Mouse (Mus musculus) forebrain, embryonic 13.5 days (tissue): ENCODE results near the gene Pfkm. TPM values are rescaled to one million over a fixed set of nuclear protein-coding genes. Genes with fewer than 3 reads are reported as not detected.

Experiments
- ATAC-seq: fragments of 200-750 bp; cut with Nextera tagmentation; 2 replicates; pipeline ENCODE4 v1.8.0; 2017
- H3K27ac ChIP-seq: fragments of 300-500 bp; sonication (generic); 2 replicates; pipeline ENCODE4 v1.5.1; 2015; ENCODE audit warnings: inconsistent platforms, mild to moderate bottlenecking, moderate library complexity
- H3K27me3 ChIP-seq: fragments of 300-500 bp; sonication (generic); 2 replicates; pipeline ENCODE4 v1.6.1; 2015; ENCODE audit warnings: mild to moderate bottlenecking, inconsistent platforms
- H3K36me3 ChIP-seq: fragments of 300-500 bp; sonication (generic); 2 replicates; pipeline ENCODE4 v1.6.1; 2015; ENCODE audit warnings: mild to moderate bottlenecking, inconsistent platforms; ENCODE audit not compliant: poor library complexity, severe bottlenecking
- H3K4me1 ChIP-seq: fragments of 300-500 bp; sonication (generic); 2 replicates; pipeline ENCODE4 v1.6.1; 2015; ENCODE audit warnings: inconsistent platforms
- H3K4me2 ChIP-seq: fragments of 300-500 bp; sonication (generic); 2 replicates; pipeline ENCODE4 v1.6.1; 2015; ENCODE audit warnings: inconsistent platforms, mild to moderate bottlenecking, moderate library complexity
- H3K4me3 ChIP-seq: fragments of 300-500 bp; sonication (generic); 2 replicates; pipeline ENCODE4 v1.5.1; 2015; ENCODE audit warnings: mild to moderate bottlenecking, inconsistent platforms
- H3K9ac ChIP-seq: fragments of 300-500 bp; sonication (generic); 2 replicates; pipeline ENCODE4 v1.6.1; 2015; ENCODE audit warnings: mild to moderate bottlenecking, inconsistent platforms
- H3K9me3 ChIP-seq: fragments of 300-500 bp; sonication (generic); replicated peaks from 2 replicates; pipeline ENCODE4 v1.6.1; 2016; ENCODE audit warnings: inconsistent platforms
- WGBS: fragments of 180-500 bp; shearing (Covaris S2); methylation state at CpG from one replicate; pipeline ENCODE4 v1.1.7; 2015; 5-methylcytosine and 5-hydroxymethylcytosine counted together
- polyA plus RNA-seq: library from polyadenylated mRNA; unstranded; fragments of >200 nt; fragmentation: Nextera tagmentation; extraction: Ambion mirVana; gene quantifications from 2 replicates; pipeline ENCODE4 v1.2.1, GENCODE M21; 2015

The Pfkm gene
- polyA plus RNA-seq, 1 experiment from 2014 or later: 57.7 TPM

GRCm38 (mm10) chr15:98107230-98107629, 14.8 kb downstream of the Pfkm start:
- Histone ChIP-seq H3K9me3 (no peaks in the 10 kb centered on the region), H3K4me3 (no peak overlapping the region), H3K4me2 (no peak overlapping the region), H3K4me1 (peaks cover 26% of the 10 kb centered on the region), H3K27ac (no peak overlapping the region; the same call in 1 of the 2 replicates), H3K36me3 (peaks cover 3% of the 10 kb centered on the region; the same call in 1 of the 2 replicates), H3K9ac (no peak overlapping the region), H3K27me3 (no peaks in the 10 kb centered on the region)
- no peak for ATAC-seq
- 71% methylated on average over 6 of the region's 6 CpGs for WGBS

- peak overlapping the region; percentile 63 for H3K4me3 ChIP-seq
- peak overlapping the region; percentile 79 for H3K27ac ChIP-seq
- ATAC-seq: no peak; the same call in 1 of the 2 replicates
- H3K27me3 ChIP-seq: no peaks in the 10 kb centered on the region
- H3K9me3 ChIP-seq: no peaks in the 10 kb centered on the region
- peaks cover 26% of the 10 kb centered on the region for H3K4me1 ChIP-seq
- H3K36me3 ChIP-seq: peaks cover 8% of the 10 kb centered on the region
- H3K9ac ChIP-seq: peak overlapping the region; percentile 79
- peak overlapping the region; percentile 73 for H3K4me2 ChIP-seq
- 32% methylated on average over 11 of the region's 11 CpGs for WGBS
These were observed 15.4 kb downstream of the Pfkm start for GRCm38 (mm10) chr15:98107703-98108296.

DNA sequence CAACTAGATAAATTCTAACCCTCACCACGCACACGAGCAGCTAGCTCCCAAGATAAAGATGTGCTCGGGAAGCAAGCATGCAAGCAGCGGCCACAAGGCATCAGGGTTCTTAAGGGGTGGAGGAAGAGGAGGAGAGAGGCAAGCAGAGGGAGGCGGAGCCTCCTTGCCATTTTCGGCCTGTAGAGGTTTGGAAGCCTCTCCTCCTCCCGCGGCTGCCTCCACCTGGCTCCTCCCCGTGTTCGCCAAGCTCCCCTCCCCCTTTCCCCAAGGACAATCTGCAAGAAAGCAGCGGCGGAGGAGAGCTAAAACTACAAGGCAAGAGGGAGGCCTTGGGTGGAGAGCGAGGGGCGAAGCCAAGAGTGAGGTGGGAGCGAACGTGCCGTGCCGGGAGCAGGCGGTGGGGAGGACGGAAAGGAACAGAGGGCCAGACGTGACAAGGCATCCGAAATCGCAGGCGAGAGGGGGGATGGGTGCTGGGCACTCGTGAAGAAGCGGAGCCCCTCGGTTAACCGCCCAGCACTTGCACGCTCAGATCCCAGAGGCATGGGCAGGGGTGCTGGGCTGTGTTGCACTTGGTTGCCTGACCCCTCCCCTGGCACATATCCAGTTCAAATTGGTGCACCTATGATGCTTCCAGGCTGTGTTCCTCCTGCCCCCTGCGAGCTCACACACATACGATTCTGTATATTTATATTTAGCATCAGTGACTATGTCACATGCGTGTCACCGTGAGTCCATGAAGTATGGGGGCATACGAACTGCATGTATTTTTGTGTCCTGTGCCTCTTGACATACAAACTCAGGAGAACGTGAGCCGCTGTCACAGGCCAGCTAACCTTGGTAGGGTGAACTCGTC, 16.1 kb downstream of the Pfkm start:
- ATAC-seq: peak; percentile 98
- no peaks in the 10 kb centered on the region for H3K27me3 ChIP-seq
- peak overlapping the region; percentile 63 for H3K4me3 ChIP-seq
- H3K9me3 ChIP-seq: no peaks in the 10 kb centered on the region
- peaks cover 26% of the 10 kb centered on the region for H3K4me1 ChIP-seq
- peak overlapping the region; percentile 73 for H3K4me2 ChIP-seq
- H3K36me3 ChIP-seq: peaks cover 10% of the 10 kb centered on the region
- WGBS: 4% methylated on average over 37 of the region's 37 CpGs
- peak overlapping the region; percentile 79 for H3K27ac ChIP-seq
- H3K9ac ChIP-seq: peak overlapping the region; percentile 79

DNA sequence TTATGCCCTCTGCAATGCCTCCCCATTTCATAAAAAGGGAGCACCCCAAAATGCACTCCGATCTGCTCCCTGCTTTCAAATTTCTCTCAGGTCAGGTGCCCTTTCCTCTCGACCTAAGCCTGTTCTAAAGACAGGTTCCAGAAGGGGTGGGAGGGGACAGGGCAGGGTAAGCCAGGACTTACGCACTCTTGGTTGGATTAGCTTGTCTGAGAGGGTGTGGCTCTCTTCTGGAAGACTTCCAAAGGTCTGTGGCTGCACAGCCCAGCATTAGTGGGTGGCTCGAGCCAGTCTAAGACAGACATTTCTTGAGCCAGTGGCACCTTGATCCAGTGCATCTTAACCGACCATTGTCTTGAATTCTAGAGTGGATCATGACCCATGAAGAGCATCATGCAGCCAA, 19.4 kb downstream of the Pfkm start:
- Histone ChIP-seq H3K4me3 (no peak overlapping the region), H3K4me2 (no peak overlapping the region), H3K27me3 (no peaks in the 10 kb centered on the region), H3K4me1 (peaks cover 26% of the 10 kb centered on the region), H3K9ac (no peak overlapping the region), H3K36me3 (peaks cover 30% of the 10 kb centered on the region), H3K9me3 (no peaks in the 10 kb centered on the region), H3K27ac (no peak overlapping the region)
- no peak for ATAC-seq
- WGBS: 82% methylated on average over 5 of the region's 5 CpGs

DNA sequence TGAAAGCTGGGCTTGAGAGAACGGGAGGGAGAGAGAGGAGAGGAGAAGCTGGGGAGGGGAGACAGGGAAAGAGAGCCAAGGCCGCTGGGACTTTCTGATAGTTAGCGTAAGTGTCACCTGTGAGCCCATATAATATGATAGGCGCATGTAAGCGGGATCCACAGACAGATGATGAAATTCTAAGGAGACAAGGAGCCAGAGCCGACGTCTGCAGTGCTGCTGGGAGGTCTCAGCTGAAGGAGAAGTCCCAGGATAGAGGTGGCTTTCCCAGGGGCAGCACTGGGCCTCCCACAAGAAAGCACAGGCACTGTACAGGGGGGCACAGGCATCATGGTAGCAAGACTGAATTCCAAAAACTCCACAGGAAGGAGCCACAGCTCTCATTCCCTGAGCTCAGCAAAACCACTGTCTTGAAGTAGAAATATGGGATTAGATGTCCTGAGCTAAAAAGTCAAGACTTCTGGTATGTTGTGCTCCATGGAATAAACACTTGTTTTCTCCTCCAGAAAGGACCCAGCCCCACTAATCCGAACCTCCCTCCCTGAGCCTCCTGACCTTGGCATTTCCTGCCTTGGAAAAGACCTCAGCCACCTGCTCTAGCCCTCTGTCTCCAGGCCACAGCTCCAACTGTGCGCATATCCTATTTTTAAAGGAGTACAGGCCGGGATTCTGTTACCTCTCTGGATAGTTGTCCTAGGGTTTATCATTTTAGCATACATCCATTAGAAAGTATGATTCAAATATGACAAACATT, 21.9 kb downstream of the Pfkm start:
- H3K4me3 ChIP-seq: no peak overlapping the region
- H3K4me1 ChIP-seq: peaks cover 11% of the 10 kb centered on the region
- no peak overlapping the region for H3K4me2 ChIP-seq
- ATAC-seq: no peak
- peaks cover 50% of the 10 kb centered on the region for H3K36me3 ChIP-seq
- no peaks in the 10 kb centered on the region for H3K27me3 ChIP-seq
- WGBS: 83% methylated on average over 10 of the region's 10 CpGs
- no peak overlapping the region for H3K27ac ChIP-seq
- H3K9ac ChIP-seq: no peak overlapping the region
- no peaks in the 10 kb centered on the region for H3K9me3 ChIP-seq

DNA sequence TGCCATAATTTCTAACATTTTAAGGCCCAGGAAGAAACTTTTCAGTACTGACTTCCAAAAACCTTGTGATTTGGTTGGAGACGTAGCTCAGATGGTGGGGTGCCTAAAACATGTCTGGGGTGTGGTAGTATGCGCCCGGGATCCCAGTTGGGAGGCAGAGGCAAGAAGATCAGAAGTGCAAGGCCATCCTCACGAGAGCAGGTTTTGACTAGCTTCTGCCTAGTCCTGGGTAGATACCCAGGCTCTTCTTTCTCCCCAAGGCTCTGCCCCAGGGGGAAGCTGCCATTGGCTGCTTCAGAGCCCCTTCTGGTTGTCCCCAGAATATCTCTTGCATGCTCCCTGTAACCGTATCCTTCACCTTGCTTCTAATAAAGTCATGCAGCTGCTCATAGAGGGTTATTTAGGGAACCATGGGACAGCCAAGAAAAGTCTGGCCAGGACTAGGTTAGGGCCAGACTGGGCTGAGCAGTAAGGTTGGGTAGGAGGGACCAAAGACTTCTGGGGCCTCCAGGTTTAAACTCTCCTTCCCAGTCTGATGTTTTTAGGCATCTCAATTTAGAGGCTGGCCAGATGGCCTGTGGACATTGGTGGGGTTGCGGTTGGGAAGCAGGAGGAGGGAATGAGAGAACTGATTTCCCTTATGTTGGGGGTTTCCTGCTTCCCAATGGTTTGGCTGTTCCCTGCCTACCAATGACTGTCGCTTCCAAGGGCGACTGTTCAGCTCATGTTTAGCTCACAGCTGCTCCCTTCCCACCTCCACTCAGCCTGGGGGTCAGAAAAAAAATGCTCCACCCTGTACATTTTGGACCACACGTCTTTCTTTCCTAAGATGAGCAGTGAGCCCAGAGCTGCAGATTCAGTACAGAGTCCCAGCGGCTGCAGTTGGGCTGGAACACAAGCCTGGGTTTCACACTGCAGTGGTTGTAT, 22.7 kb downstream of the Pfkm start:
- H3K27ac ChIP-seq: no peak overlapping the region
- H3K4me3 ChIP-seq: no peak overlapping the region
- WGBS: 88% methylated on average over 10 of the region's 10 CpGs
- H3K36me3 ChIP-seq: peaks cover 59% of the 10 kb centered on the region
- no peak overlapping the region for H3K9ac ChIP-seq
- no peak for ATAC-seq
- H3K9me3 ChIP-seq: no peaks in the 10 kb centered on the region
- no peaks in the 10 kb centered on the region for H3K27me3 ChIP-seq
- H3K4me2 ChIP-seq: no peak overlapping the region
- peaks cover 4% of the 10 kb centered on the region for H3K4me1 ChIP-seq

DNA sequence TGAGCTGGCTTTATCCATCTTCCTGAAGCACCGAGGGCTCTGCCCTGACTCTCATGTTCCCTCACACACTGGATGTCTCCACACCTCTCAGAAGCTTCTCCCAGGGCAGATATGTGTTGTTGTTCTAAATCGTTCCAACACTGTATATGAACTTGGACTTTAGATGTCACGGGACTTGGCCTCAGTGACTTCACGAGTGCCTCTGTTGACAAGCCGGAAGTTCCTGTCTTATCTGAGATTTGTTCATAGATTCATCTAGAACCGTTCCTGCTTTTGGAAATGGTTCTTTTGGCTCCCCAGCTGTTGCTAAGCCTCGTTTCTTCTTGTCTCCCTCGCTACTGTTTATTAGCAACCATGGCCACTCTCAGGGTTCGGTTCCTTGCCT, 23.4 kb downstream of the Pfkm start:
- H3K27me3 ChIP-seq: no peaks in the 10 kb centered on the region
- peaks cover 65% of the 10 kb centered on the region for H3K36me3 ChIP-seq
- no peak for ATAC-seq
- H3K4me3 ChIP-seq: no peak overlapping the region
- no peak overlapping the region for H3K4me2 ChIP-seq
- WGBS: 93% methylated on average over 9 of the region's 9 CpGs
- H3K9me3 ChIP-seq: no peaks in the 10 kb centered on the region
- no peaks in the 10 kb centered on the region for H3K4me1 ChIP-seq
- H3K27ac ChIP-seq: no peak overlapping the region
- H3K9ac ChIP-seq: no peak overlapping the region

DNA sequence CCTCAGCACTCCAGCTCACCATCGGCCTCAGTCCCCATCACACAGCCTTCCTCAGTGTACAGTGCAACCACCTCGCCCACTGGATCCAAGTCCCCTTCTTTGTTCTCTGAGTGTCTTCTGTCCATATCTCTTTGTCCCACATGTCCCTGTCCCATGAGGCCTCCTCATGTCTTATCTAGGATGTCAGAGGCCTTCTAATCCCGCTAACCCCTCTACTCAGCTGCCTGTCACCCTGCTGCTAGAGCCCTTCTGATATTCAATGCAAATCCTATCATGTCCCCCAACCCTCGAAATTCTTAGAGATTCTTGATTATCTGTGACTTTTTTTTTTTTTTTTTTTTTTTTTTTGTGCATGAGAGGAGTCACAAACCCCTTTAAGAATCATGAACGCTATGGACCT, 23.9 kb downstream of the Pfkm start:
- H3K9me3 ChIP-seq: no peaks in the 10 kb centered on the region
- no peak overlapping the region for H3K27ac ChIP-seq
- no peaks in the 10 kb centered on the region for H3K27me3 ChIP-seq
- H3K4me3 ChIP-seq: no peak overlapping the region
- no peak overlapping the region for H3K9ac ChIP-seq
- H3K4me1 ChIP-seq: no peaks in the 10 kb centered on the region
- WGBS: 90% methylated on average over 5 of the region's 5 CpGs
- ATAC-seq: no peak
- H3K36me3 ChIP-seq: peaks cover 71% of the 10 kb centered on the region
- no peak overlapping the region for H3K4me2 ChIP-seq

- H3K4me1 ChIP-seq: no peaks in the 10 kb centered on the region
- H3K27ac ChIP-seq: no peak overlapping the region
- H3K36me3 ChIP-seq: peaks cover 85% of the 10 kb centered on the region
- 91% methylated on average over 12 of the region's 12 CpGs for WGBS
- H3K4me3 ChIP-seq: no peak overlapping the region
- H3K9ac ChIP-seq: no peak overlapping the region
- ATAC-seq: no peak
- H3K9me3 ChIP-seq: no peaks in the 10 kb centered on the region
- H3K4me2 ChIP-seq: no peak overlapping the region
- no peaks in the 10 kb centered on the region for H3K27me3 ChIP-seq
These were observed 27.0 kb downstream of the Pfkm start for GRCm38 (mm10) chr15:98119363-98119762.

DNA sequence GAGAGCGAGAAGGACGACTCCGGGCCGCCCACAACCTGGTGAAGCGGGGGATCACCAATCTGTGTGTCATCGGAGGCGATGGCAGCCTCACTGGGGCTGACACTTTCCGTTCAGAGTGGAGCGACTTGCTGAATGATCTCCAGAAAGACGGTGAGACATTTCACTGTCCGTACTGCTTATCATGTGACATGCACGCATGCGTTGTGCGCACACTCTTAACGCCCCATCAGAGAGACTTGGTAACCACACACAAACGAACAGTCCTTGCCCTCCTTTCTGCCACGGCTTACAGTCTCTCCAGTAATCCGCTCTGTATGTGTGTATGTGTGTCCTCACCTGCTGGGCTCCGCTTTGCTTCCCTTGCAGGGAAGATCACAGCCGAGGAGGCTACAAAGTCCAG, 28.4 kb downstream of the Pfkm start:
- Histone ChIP-seq H3K9ac (no peak overlapping the region), H3K36me3 (peaks cover 92% of the 10 kb centered on the region), H3K4me3 (no peak overlapping the region), H3K27ac (no peak overlapping the region), H3K27me3 (no peaks in the 10 kb centered on the region), H3K9me3 (no peaks in the 10 kb centered on the region), H3K4me1 (no peaks in the 10 kb centered on the region), H3K4me2 (no peak overlapping the region)
- ATAC-seq: no peak
- whole genome bisulfite sequencing: 95% methylated on average over 20 of the region's 20 CpGs

GRCm38 (mm10) chr15:98131001-98131400, 38.6 kb downstream of the Pfkm start:
- no peaks in the 10 kb centered on the region for H3K4me1 ChIP-seq
- H3K4me3 ChIP-seq: no peak overlapping the region
- H3K9ac ChIP-seq: no peak overlapping the region
- H3K36me3 ChIP-seq: peaks cover 100% of the 10 kb centered on the region
- H3K27me3 ChIP-seq: no peaks in the 10 kb centered on the region
- H3K9me3 ChIP-seq: no peaks in the 10 kb centered on the region
- 95% methylated on average over 4 of the region's 4 CpGs for WGBS
- ATAC-seq: no peak
- H3K27ac ChIP-seq: no peak overlapping the region
- no peak overlapping the region for H3K4me2 ChIP-seq
